Mouse (Mus musculus) left cerebral cortex, adult 8-10 months (tissue): Measurements from ENCODE around the gene Nudt9. TPM values are rescaled to one million over a fixed set of nuclear protein-coding genes. Genes with fewer than 3 reads are reported as not detected.

Source experiments
- DNase-seq, 2 experiments: peaks; one replicate each; pipeline ENCODE4 v3.0.0; 2022; ENCODE audit warnings: low spot score in 2 of 2
- total RNA-seq, 4 experiments: library from RNA; stranded (reverse); gene quantifications; 2 replicates each; pipeline ENCODE4 v1.2.4; 2022

Gene Nudt9
- total RNA-seq, 4 experiments from 2014 or later = 62.8 to 69.5 (median 65.8) TPM

DNA sequence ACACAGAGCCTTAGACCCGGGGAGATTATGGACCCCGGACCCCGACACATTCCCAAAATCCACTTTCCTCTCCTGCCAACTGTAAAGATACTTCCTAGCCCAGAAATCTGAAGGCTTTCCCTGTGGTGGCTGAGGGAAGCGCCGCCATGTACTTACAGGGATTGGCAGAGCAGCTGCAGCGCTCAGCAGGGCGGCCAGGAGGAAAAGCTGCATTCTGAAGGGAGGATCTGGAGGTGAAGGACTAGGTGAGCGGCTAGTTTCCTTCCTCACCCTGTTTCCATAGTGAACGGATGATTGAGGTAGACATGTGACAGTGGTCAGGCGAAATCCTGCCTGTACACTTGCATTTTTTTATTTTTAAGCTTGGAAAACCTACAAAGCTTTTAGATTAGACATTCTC is 30.3 kb downstream of the Nudt9 start:
- no peak for DNase-seq

DNA sequence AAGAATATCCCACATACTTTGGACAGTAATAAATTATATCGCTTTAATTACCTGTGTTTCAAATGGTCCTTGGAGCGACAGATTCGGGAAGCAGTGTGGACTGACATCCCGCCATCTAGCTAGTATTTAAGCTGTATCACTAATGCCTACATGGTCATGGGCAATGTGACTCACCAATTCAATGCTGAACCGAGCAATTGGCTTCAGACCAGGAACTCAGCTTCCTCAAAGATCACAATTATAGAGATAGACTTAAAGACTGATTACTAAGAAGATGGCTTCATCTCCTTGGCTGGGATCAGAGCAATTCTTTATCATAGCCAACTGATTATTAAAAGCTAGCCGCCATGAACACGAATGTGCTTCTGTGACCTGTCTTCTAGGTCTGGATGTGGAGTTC is 31.4 kb downstream of the Nudt9 start, which contains the start of gene Gm17660:
TSS of gene Gm17660 (minus strand) at position 101 of the 400 bp plus-strand sequence.
- DNase-seq = no peak

DNA sequence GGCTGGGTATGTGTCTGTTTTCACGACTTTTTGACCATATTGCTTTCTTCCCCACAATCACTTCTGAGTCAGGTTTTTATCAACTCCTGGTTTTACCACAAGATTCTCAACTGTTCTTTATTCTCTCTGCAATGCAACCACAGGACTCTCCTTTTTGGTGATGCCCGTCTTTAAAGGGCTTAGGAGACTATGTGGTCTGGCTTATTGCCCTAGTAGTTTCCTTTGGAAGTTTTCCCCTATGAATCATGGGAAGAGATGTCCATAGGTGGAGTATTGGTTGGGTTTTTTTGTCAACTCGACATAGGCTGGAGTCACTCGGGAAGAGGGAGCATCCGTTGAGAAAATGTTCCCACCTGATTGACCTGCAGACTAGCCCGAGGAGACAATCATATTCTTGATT is 34.6 kb downstream of the Nudt9 start:
- DNase-seq = no peak

DNA sequence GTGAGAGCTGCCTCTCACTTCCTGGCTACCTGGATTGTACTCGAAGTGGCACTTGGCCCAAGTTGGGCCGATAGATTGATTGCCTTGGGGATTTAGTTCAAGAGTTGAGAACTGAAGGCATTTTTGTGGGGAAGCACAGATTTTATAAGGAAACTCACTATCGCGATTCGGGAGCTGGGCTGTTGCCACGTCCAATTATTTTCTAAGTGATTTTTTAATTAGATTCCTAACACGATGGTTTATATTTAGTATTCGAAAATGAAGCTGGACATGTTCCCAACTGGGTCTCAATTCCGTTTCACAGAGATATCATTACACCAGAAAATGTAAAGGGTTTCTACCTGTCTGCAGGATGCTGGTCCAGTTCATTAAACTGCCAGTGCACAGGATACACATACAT is 39.3 kb downstream of the Nudt9 start:
- DNase-seq = no peak

DNA sequence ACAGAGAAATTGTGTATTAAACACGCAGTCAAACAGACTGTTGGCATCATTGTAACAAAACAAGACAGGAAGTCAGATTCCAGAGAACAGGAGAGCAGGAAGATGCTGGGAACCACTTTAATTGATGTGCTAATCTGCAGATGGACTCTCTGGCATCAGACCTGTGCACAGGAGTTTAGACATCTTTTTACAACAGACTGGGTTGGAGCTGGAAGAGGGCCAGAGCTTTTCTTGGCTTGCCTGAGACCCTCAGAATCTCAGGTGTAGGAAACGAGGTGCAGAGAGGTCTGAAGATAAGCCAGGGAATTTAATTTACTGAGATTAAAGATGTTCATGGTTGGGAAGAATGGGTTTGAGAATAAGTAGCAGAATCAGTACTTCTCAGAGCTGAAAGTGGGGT is 43.6 kb downstream of the Nudt9 start:
- no peak for DNase-seq

DNA sequence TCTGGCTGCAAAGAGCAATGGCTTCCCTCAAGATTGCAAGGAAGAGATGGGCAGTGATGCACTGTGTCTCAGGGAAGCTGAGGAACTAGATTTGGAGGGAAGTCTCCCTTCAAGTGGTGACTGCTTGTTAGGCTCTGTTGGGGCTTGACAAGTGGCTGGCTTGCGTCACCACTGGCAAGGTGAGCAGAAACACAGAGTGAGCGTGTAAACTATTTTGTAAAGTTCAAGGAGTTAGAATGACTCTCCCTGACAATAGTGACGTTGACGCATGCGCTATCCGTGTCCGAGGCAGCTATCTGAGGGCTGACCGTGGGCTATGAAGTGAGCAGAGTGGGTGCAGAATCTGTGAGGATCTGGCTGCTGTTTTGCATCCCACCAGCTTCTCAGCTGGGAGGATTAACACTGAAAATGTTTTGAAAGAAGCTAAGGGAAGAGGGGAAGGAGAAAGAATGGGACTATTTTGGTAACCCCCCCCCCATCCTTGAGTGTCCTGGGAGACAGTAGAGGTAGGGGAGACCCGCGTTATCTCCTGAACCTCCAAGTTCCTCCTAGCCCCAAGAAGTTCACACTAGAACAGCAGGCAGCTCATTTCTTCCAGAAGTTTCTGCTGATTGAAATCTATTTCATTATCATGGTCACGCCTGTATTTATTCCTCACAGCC is 49.4 kb downstream of the Nudt9 start:
- DNase-seq = no peak

DNA sequence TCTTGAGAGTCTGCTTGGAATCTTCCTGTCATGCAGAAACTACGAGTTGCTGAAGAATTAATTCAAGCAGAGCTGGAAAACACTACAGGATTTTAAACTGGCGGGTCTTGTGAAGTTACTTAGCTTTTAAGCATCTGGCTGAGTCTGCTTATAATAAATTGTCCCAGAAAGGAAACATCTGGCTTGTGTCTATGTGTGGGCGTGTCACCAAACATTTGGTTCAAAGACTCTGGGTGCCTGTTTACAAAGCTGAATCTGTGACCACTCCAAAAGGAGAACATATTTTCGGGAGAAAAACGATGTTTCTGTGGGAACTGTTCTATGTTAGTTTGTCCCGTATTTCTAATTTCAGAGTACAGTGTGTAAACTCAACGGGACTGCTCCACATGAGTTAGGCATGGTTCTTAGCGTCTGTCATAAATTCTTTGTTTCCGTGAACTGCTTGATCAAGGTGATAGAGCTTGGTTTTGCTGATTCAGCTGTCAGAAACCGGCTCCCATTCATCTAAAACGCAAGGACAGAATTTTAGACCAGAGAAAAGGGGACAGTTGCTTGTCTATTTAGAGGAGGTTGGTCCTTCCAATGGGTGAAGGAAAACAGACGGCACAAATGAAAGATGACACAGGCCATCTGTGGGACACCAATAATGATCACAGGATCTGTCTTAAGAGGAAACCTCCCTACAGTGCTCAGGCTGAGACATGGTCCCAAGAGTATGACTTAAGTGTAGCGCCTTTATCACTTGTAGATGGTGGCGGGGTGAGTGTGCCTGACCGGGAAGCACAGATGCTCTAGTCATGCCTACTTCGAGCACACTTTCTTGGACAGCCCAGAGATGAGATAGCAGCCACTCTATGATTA is 50.2 kb downstream of the Nudt9 start:
- no peak for DNase-seq

DNA sequence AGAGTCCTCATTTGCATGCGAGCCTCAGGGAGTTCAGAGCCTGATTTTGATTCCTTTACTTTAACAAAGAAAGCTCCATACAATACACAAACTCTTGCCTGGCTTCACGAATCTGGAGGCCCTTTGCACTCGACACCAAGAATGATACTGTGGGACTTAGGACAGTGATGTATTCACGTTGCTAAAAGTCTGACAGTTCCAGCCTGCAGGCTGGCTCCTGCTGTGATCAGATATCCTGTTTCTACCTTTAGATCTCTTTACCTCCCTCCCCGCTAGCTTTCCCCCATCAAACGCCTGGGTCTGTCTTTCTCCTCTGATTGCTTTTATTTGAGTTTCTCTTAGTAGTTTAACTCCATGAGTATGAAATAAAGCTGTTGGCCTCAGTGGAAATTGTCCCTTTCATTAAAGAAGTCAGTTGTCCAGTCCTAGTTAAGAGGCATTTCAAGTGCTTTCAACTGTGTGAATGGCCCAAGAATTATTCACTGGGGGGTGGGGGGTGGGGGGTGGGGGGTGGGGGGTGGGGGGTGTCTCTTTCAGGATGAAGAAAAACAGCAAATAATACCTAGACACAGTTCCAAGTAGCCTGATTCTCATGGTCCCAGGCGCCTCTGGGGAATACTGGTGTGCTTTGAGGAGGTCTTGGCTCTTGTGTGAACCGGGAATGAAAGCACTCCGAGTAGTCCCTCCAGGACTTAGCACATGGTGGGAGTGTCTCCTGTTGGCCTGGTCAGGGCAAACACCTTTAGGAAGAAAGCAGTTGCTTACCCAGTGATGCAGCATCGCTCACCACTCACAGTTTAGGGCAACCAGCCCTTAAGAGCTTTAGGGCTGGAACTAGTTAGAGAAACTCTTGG is 55.8 kb downstream of the Nudt9 start:
- DNase-seq = peak in 1 of 2 experiments; percentile 43

DNA sequence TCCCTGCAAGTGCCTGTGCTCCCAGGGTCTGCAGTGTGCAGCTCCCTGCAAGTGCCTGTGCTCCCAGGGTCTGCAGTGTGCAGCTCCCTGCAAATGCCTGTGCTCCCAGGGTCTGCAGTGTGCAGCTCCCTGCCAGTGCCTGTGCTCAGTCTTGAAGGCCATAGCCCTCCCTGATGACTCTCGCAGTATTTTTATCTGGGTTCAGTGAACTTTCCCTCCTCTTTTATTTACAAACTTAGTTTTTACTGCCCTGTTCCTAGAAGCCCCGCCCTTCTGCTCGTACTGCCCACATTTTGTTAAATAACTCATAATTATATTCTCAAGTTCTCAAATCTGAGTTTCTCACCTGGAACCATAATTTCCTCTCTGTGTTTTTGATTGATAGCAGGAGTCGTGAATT is 57.1 kb downstream of the Nudt9 start:
- DNase-seq = no peak

DNA sequence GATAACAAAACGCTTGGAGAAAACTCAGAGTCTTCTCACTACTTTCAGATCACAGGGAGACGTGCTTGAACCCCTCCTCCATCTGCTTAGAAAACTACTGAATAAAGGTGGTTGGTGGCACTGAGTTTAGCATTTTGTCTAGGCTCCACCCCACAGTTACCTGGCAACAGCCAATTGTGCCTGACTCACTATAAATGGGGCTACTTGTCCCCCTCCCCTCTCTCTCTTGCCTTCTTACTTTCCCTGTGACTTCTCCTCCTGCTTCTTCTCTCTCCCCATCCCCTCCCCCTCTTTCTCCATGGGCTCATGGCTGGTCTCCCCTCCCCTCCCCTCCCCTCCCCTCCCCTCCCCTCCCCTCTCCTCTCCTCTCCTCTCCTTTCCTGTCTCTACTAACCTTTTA is 58.0 kb downstream of the Nudt9 start:
- no peak for DNase-seq

DNA sequence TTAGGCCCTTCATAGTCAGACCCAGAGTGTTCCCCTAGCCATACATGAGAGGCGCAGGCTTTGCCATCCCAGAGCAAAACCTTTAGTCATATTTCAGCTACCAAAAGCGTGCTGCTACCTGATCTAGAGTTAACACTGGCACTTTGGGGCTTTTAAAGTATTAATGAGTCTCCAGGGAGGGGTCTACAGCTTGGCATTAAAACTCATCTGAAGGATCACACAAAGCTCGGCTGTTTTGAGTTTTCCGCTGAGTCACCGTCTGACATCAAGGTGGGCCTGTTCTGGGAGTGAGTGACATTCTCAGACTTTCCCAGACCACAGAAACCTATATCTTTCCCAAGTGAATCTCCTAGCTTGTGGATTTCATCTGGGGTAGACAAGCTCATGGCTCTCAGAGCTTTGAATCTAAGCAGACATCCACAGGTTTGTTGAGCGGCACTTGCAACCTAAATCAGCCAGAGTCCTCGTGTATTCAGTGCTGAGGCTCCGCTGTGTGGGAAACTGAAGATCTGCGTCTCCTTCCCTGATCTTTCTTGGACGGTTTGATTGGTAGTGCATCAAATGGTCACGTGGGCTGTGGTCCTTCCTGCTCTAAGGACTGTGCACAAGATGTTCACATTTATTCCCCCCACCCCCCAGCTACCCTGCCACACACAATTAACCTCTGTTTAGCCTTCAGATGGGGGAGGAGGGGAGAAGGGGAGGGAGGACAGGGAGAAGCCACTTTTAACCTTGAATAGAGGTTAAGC is 62.2 kb downstream of the Nudt9 start:
- peak in 1 of 2 experiments; percentile 39 for DNase-seq

DNA sequence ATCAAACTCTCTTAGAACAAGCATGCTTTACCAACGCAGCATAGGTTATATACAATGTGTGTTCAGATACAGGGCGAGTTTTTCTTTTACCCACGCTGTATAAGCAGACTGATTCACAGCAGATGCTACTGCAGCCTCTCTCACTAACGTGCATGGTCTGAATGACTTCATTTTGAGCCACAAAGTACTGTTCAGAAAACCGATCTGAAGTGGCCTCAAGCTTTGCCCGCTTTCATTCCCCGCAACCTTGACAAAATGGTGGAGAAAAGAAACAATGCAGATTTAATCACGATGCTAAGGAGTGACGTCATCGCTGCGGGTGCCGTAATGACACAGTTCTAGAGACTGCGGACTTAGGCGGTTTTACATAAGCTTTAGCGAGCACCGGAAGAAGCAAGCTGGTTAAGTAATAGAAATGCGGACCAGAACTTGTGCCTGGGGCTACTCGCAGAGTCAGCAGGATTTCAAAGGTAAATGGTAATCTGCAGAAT is 62.8 kb downstream of the Nudt9 start:
- DNase-seq = peak; percentile 50 to 69

DNA sequence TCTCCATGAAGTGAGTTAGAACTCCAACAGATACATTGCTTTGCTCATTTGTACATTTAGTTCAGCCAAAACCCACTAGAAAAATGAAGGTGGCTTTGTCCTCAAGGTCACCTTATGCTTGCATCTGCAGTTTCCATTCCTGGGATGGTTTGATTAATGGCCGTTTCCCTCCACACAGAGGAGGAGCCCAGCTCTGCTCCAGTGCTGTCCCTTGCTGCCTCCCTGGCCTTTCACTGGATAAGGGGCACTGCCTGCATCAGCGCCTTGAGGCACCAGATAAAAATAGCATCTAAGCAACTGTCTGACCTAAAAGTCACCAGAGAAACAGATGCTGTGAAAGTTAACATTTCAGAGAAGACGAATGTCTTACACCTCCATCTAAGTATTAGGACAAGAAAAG is 63.4 kb downstream of the Nudt9 start:
- peak in 1 of 2 experiments; percentile 25 for DNase-seq

DNA sequence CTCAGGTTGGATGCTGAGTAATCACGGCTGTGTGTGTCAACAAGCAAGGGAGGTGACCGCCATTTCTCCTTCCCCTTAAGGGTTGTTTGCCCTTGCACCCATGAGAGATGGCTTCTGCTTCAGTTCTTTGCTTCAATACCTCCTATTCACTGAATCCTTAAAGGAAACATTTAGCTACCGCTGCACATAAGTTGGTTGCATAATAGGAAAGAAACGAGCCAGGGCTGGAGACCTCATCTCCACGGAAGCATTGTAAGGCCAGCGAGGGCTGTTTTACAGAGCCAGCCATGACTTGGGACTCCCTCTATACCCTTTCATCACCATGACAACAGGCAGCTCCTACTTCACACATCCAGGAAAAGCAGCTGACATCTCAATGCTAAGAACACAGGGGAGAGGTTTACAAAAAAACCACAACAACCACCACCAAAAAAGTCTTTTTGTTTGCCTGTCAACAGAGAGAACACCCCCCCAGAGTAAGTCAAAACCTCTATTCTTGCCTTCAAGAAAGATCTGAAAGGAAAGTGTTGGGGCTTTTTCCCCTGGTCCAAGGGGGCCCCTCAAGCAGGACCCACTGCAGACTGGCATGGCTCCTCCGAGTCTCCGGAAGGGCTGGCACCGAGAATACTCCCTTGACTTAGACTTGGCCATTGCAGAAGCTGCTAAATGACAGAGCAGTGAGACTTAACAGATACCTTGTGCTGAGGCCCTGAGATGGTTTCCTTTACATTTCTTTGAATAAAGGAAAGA is 64.2 kb downstream of the Nudt9 start:
- DNase-seq = peak; percentile 46 to 87

DNA sequence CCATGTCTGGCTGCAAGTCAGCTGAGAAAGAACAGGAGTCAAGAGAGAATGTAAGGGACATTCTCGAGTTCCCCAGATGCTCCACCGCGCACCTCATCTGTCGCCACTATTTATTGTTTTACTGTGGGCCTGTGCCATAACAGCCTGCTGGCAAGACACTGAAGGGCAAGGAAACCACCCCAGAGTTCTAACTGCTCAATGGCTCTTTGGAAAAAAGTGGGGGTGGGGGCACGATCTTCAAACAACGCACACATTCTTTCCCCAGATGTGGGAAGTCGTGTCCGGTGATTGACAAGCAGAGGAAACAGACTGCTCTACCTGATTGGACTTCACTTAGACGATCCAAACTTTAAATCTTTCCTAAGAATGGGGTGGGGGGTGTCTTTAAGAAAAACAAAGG is 65.9 kb downstream of the Nudt9 start:
- DNase-seq = no peak

DNA sequence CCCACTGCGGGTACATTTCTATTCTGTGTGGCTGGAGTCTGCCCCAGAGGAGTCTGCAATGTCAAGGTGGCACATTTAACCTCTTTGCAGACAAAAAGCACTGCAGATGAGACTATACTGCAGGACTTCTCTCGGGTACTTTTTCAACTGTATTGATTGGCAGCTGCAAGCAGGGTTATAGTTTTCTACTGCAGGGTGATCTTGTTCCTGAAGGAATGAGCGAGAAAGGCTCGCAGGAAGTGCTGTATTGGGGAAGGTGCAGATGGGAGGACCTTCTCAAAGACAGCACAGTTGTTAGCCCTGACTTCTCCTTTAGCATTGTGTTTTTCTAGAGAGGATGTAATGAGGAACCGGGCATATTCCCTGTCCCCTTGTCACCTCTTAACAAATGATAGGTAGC is 66.4 kb downstream of the Nudt9 start:
- no peak for DNase-seq

DNA sequence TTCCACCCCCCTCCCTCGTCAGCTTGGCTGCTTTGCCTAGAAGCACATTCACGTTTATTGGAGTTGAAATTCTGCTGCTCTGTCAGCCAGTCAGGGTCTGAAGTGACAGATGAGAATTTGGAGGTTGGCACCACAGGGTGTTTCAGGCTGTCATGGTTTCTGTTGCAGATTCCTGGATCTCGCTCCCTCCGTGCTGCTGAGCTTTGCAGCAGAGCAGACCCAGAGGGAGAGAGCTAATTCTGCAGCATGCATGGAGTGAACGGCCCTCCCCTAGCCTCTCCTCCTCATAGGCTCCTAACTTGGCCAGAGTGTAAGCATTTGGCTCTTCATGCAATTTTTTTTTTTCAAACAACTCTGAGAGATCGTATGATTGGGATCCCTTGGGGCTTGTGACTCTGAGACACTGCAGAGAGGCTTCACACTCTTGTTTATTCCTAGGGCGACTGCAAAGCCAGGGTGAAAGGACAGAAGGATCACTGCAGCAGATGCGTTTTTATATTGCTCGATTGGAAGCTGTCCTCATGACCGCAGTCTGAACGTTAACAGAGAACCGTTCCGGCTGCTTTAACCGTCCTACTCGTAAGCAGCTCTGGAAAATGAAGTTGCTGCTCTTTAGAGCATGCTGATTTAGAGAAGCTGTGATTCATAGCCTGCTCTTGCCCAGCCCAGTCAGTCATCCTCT is 67.5 kb downstream of the Nudt9 start, which contains the start of gene Sparcl1:
TSS of gene Sparcl1 (minus strand) at position 243 of the 682 bp plus-strand sequence.
- peak; percentile 54 to 64 for DNase-seq
